Mouse (Mus musculus) heart, postnatal 0 days (tissue): ENCODE measurements around the gene Cptp. TPM values are rescaled to one million over a fixed set of nuclear protein-coding genes. Genes with fewer than 3 reads are reported as not detected.

Source experiments
- ATAC-seq: fragments of 200-750 bp; cut with Nextera tagmentation; 2 replicates; pipeline ENCODE4 v1.8.0; 2017; ENCODE audit warnings: low read depth, moderate number of reproducible peaks, moderate library complexity; ENCODE audit not compliant: insufficient read depth
- DNase-seq: peaks from one replicate; pipeline ENCODE4 v3.0.0-alpha.2; 2016; ENCODE audit warnings: low spot score
- H3K27ac ChIP-seq: fragments of 300-500 bp; sonication (generic); 2 replicates; pipeline ENCODE4 v1.5.1; 2014; ENCODE audit warnings: low read depth, mild to moderate bottlenecking
- H3K27me3 ChIP-seq: fragments of 300-500 bp; sonication (generic); 2 replicates; pipeline ENCODE4 v1.6.1; 2014; ENCODE audit warnings: low read length, mixed read lengths; ENCODE audit not compliant: control insufficient read depth, insufficient read depth
- H3K36me3 ChIP-seq: fragments of 300-500 bp; sonication (generic); replicated peaks from 2 replicates; pipeline ENCODE4 v1.6.1; 2014; ENCODE audit warnings: low read length, mixed read lengths; ENCODE audit not compliant: control insufficient read depth, insufficient read depth
- H3K4me1 ChIP-seq: fragments of 300-500 bp; sonication (generic); 2 replicates; pipeline ENCODE4 v1.6.1; 2014; ENCODE audit warnings: antibody characterized with exemption; ENCODE audit not compliant: control insufficient read depth, insufficient read depth
- H3K4me2 ChIP-seq: fragments of 300-500 bp; sonication (generic); 2 replicates; pipeline ENCODE4 v1.6.1; 2014; ENCODE audit warnings: low read depth, mild to moderate bottlenecking, low read length, moderate library complexity
- H3K4me3 ChIP-seq: fragments of 300-500 bp; sonication (generic); 2 replicates; pipeline ENCODE4 v1.5.1; 2014; ENCODE audit warnings: low read depth, low read length
- H3K9ac ChIP-seq: fragments of 300-500 bp; sonication (generic); replicated peaks from 2 replicates; pipeline ENCODE4 v1.6.1; 2014; ENCODE audit warnings: low read depth, low read length, mixed read lengths
- H3K9me3 ChIP-seq: fragments of 300-500 bp; sonication (generic); replicated peaks from 2 replicates; pipeline ENCODE4 v1.6.1; 2016; ENCODE audit warnings: low read length; ENCODE audit not compliant: control insufficient read depth
- CTCF ChIP-seq: IDR thresholded peaks from 2 replicates; pipeline ENCODE4 v1.5.1; 2016; ENCODE audit warnings: antibody characterized with exemption, control low read depth, low read depth
- EP300 ChIP-seq: IDR thresholded peaks from 2 replicates; pipeline ENCODE4 v1.6.1; 2016; ENCODE audit warnings: antibody characterized with exemption, low read depth
- WGBS: fragments of 180-500 bp; shearing (Covaris S2); extraction: QIAGEN DNeasy Blood & Tissue Kit; methylation state at CpG from one replicate; pipeline ENCODE4 v1.1.7; 2014; 5-methylcytosine and 5-hydroxymethylcytosine counted together
- polyA plus RNA-seq: library from polyadenylated mRNA; unstranded; fragments of >200 nt; fragmentation: Nextera tagmentation; extraction: Ambion mirVana; gene quantifications from 2 replicates; pipeline ENCODE4 v1.2.1, GENCODE M21; 2015
- total RNA-seq: library from RNA; depleted of rRNA; stranded (reverse); fragments of >200 nt; gene quantifications from 2 replicates; pipeline ENCODE4 v1.2.3, GENCODE M21; 2014; ENCODE audit warnings: low replicate concordance

The Cptp gene
- total and polyA plus RNA-seq, 2 experiments from 2014 or later, result 7.2 to 11.8 TPM

DNA sequence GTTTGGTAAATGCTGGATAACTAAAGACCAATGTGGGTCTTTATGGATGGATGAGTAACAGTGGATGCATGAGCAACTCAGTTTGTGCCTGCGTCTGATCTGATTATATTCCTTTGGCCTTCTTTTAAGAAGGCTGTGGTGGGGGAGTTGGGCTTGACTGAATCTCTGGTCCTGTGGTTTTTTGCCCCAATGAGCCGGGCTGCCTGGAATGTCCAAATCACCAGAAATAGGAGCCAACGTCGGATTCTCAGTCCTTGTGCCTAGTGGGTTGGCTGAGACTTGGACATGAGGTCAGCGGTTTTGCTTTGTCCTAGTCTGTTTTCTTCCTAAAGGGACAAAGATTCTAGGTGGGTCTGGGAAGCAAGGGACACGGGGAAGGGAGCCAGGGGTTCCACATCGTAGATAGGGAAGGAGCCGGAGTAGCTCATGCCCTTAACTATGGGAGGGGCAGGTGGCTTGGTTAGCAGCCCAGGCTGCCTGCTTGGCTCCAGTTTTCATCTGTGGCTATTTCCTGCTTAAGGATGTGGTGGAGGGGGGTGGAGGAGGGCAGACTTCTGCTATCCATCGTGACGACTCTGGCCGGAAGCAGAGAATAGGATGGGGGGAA lies 31.7 kb downstream of the Cptp start:
- Histone ChIP-seq H3K27me3 (0 out of 2 replicates have a peak, but pooled peaks cover 6% of the 10 kb centered on the region), H3K9me3 (no peaks in the 10 kb centered on the region), H3K4me3 (no peak overlapping the region), H3K4me1 (peaks cover 16% of the 10 kb centered on the region), H3K27ac (peak overlapping the region; percentile 84), H3K9ac (no peak overlapping the region), H3K4me2 (no peak overlapping the region), H3K36me3 (peaks cover 4% of the 10 kb centered on the region; the same call in 1 of the 2 replicates)
- peak; percentile 12; the same call in 1 of the 2 replicates for ATAC-seq
- no peak for DNase-seq
- 44% methylated on average over 11 of the region's 11 CpGs for WGBS
- TF ChIP-seq EP300, result 0 out of 2 replicates have a peak, but pooled peaks have one; percentile 15
- TF ChIP-seq CTCF, result no peak

DNA sequence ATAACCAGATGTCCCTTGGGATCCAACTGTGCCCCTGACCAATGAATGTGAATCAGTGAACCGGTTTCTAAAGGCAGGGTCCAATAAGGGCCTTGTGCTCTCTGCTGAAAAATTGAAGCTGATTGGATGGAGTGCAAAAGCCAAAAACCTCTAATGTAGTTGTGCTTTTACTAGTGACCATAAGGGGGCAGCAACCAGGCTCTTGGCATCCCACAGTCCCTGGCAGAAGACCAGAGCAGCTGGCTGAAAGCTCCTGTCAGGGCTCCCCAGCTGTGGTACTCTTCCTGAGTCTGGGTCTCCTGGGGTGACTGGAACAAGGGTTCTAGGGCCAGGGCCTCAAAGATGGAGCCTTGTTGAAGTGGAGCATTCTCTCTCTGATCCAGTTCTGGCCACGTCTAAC lies 35.4 kb downstream of the Cptp start:
- Histone ChIP-seq H3K4me3 (no peak overlapping the region), H3K27ac (peak overlapping the region; percentile 72), H3K9me3 (no peaks in the 10 kb centered on the region), H3K36me3 (peaks cover 4% of the 10 kb centered on the region; the same call in 1 of the 2 replicates), H3K27me3 (no peaks in the 10 kb centered on the region), H3K9ac (no peak overlapping the region), H3K4me1 (peaks cover 14% of the 10 kb centered on the region), H3K4me2 (no peak overlapping the region)
- ATAC-seq, result peak; percentile 21; the same call in 1 of the 2 replicates
- peak; percentile 85 for DNase-seq
- WGBS, result 11% methylated on average over 2 of the region's 2 CpGs
- TF ChIP-seq EP300 (no peak), CTCF (peak; percentile 76)

DNA sequence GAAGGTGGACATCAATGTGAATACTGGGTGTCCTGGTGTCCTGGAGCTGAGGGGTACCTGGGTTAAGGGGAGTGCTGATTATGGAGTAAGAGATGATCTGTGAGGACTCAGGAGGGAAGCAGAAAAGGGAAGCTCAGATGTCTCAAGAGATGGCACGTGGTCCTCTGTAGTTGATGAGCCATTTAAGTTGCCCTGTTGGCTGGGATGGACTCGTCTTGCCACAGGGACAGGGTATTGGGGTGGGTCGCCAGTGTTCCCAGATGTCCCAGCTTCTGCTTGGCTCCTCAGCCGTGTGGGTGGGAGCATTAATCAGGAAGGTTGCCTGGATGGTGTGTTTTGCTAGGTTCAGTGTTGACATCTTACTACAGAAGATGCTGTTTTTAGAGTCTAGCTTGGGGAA lies 36.0 kb downstream of the Cptp start:
- DNase-seq (no peak), ATAC-seq (no peak)
- 83% methylated on average over 4 of the region's 4 CpGs for WGBS
- peaks cover 8% of the 10 kb centered on the region; the same call in 1 of the 2 replicates for H3K36me3 ChIP-seq
- H3K27ac ChIP-seq, result no peak overlapping the region
- H3K4me1 ChIP-seq, result peaks cover 11% of the 10 kb centered on the region
- H3K9me3 ChIP-seq, result no peaks in the 10 kb centered on the region
- no peak overlapping the region for H3K4me2 ChIP-seq
- H3K9ac ChIP-seq, result no peak overlapping the region
- H3K27me3 ChIP-seq, result no peaks in the 10 kb centered on the region
- no peak overlapping the region for H3K4me3 ChIP-seq
- TF ChIP-seq EP300 (no peak), CTCF (no peak)

DNA sequence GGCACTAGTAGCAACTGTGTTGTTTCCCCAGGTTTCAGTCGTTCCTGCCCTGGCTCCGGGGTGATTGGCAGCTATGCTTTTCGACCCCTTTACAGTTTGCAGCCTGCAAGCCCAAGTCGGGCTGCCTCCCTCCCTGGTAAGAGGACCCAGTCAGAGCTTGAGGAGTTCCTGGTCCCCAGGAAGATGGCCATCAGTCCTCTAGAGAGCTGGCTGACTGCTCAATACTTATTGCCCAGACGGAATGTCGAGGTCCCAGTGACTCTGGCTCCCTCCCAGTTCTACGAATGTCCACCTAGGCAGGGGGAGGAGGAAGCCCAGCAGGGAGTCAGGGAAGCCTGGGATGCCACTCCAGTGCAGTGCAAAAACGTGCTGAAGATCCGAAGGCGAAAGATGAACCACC lies 36.9 kb downstream of the Cptp start:
- peaks cover 15% of the 10 kb centered on the region for H3K36me3 ChIP-seq
- DNase-seq, result no peak
- H3K27ac ChIP-seq, result peak overlapping the region; percentile 86; the same call in 1 of the 2 replicates
- H3K4me2 ChIP-seq, result peak overlapping the region; percentile 86
- no peak for ATAC-seq
- TF ChIP-seq EP300, result no peak
- TF ChIP-seq CTCF, result no peak
- H3K9me3 ChIP-seq, result no peaks in the 10 kb centered on the region
- H3K4me1 ChIP-seq, result peaks cover 6% of the 10 kb centered on the region
- peak overlapping the region; percentile 81 for H3K9ac ChIP-seq
- H3K27me3 ChIP-seq, result no peaks in the 10 kb centered on the region
- H3K4me3 ChIP-seq, result peak overlapping the region; percentile 72
- 45% methylated on average over 10 of the region's 10 CpGs for WGBS

DNA sequence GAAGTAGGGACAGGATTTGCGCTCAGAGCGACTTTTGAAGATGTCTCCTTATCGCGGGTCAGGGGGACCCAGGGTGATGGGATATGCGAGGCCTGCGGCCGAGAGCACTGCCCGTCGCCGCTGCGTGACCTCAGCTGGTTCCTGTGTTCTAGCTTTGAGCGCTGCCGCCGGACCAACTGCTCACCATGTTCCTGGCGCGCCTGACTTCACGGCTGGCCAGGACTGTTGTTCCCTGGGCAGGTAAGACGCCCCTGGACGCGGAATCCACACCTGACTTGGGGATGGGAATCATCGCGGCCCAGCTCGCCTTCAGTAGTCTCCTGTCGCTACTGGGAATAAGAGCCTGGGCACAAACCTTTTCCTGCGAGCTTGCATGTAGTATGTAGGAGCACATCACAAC lies 37.4 kb downstream of the Cptp start:
- DNase-seq, result no peak
- peak; percentile 4; the same call in 1 of the 2 replicates for ATAC-seq
- WGBS, result under 1% methylated on average over 22 of the region's 25 CpGs

More for the DNA sequence above, 37.4 kb downstream of the Cptp start:
- Histone ChIP-seq H3K27me3 (no peaks in the 10 kb centered on the region), H3K4me3 (peak overlapping the region; percentile 72), H3K9me3 (no peaks in the 10 kb centered on the region), H3K4me2 (peak overlapping the region; percentile 86), H3K27ac (peak overlapping the region; percentile 86), H3K4me1 (peaks cover 6% of the 10 kb centered on the region), H3K36me3 (peaks cover 20% of the 10 kb centered on the region), H3K9ac (peak overlapping the region; percentile 81)
- TF ChIP-seq CTCF (no peak), EP300 (no peak)
